Mouse (Mus musculus): Measurements from ENCODE around the gene Zfp57.

Zfp57 gene

GRCm38 (mm10) chr17:37046312-37047112 lies 45.5 kb downstream of the Zfp57 start:
- peak; percentile 41 for DNase-seq

GRCm38 (mm10) chr17:37047332-37047976 lies 46.5 kb downstream of the Zfp57 start:
- DNase-seq, result no peak

- no peak for DNase-seq
Measured at GRCm38 (mm10) chr17:37047981-37048380, 47.0 kb downstream of the Zfp57 start.

- no peak for DNase-seq
Measured at GRCm38 (mm10) chr17:37048383-37048782, 47.4 kb downstream of the Zfp57 start.

GRCm38 (mm10) chr17:37049570-37050310 lies 48.8 kb downstream of the Zfp57 start:
- peak; percentile 46 for DNase-seq

GRCm38 (mm10) chr17:37050399-37050798 lies 49.4 kb downstream of the Zfp57 start:
- peak; percentile 64 for DNase-seq

- peak; percentile 10 for DNase-seq
Measured at GRCm38 (mm10) chr17:37050876-37051275, 49.9 kb downstream of the Zfp57 start.

- DNase-seq, result no peak
Measured at GRCm38 (mm10) chr17:37051745-37052144, 50.8 kb downstream of the Zfp57 start.

GRCm38 (mm10) chr17:37056957-37057356 lies 56.0 kb downstream of the Zfp57 start:
- no peak for DNase-seq

Data from kidney, adult 11 months (tissue).